Mouse (Mus musculus) E14TG2a.4 (cell line): ENCODE results near the gene Cadm1.

ENCODE experiments used
- CTCF ChIP-seq: conservative IDR thresholded peaks from 2 replicates; pipeline ENCODE4 v1.5.1; 2014; ENCODE audit warnings: low read length
- NANOG ChIP-seq: IDR thresholded peaks from 2 replicates; pipeline ENCODE4 v1.6.1; 2014; ENCODE audit warnings: borderline replicate concordance, low read length, mixed read lengths

- TF ChIP-seq CTCF (no peak), NANOG (no peak)
Measured at GRCm38 (mm10) chr9:47700021-47700420, 170.0 kb downstream of the Cadm1 start.
